Mouse (Mus musculus) liver, adult 2 months (tissue): ENCODE measurements at regions not wholly inside any gene's neighbourhood (a gene's known extent, or its start where the extent isn't known, plus 50 kb on each side); places are given as distances from the start of the nearest gene placed in this dataset.

Source experiments
- CTCF ChIP-seq: fragments of 200-500 bp; IDR thresholded peaks from 2 replicates; pipeline ENCODE4 v1.5.1; 2011; ENCODE audit warnings: low read depth, low read length, control low read depth
- POLR2A ChIP-seq: fragments of 200-500 bp; IDR thresholded peaks from 2 replicates; pipeline ENCODE4 v1.6.1; 2011; ENCODE audit warnings: low read length, control low read depth; ENCODE audit not compliant: insufficient read depth; ENCODE audit errors: extremely low read depth

DNA sequence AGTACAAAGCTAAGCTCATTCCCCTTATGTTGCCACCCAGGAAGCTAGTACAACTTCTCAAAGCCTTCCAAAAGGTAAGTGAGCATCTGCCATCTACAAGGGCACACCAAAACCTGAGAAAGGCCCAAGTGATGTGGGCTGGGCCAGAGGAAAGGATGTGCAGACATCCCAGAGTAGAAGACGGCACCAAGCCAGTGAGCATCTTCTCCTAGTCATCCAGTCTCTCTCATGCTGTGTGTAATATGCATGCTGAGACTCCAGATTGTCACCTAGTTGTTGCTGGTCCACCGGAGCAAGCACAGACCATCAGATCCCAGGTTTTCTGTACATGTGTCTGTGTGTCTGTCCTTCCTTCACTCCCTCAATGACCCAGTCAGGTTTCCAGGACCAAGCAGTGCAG is 129.9 kb downstream of the Basp1 start:
- TF ChIP-seq CTCF (no peak), POLR2A (no peak)
